Mouse (Mus musculus) kidney, embryonic 15.5 days (tissue): ENCODE results near the gene Sec31a. TPM values are rescaled to one million over a fixed set of nuclear protein-coding genes. Genes with fewer than 3 reads are reported as not detected.

Source experiments
- ATAC-seq: fragments of 200-750 bp; cut with Nextera tagmentation; replicated peaks from 2 replicates; pipeline ENCODE4 v1.8.0; 2017; ENCODE audit warnings: moderate TSS enrichment; ENCODE audit not compliant: low FRiP score
- H3K27ac ChIP-seq: fragments of 300-500 bp; sonication (generic); 2 replicates; pipeline ENCODE4 v1.5.1; 2015; ENCODE audit warnings: mild to moderate bottlenecking, inconsistent platforms
- H3K27me3 ChIP-seq: fragments of 300-500 bp; sonication (generic); 2 replicates; pipeline ENCODE4 v1.6.1; 2015; ENCODE audit warnings: inconsistent platforms
- H3K36me3 ChIP-seq: fragments of 300-500 bp; sonication (generic); 2 replicates; pipeline ENCODE4 v1.6.1; 2015; ENCODE audit warnings: inconsistent platforms
- H3K4me1 ChIP-seq: fragments of 300-500 bp; sonication (generic); 2 replicates; pipeline ENCODE4 v1.6.1; 2015; ENCODE audit warnings: inconsistent platforms
- H3K4me2 ChIP-seq: fragments of 300-500 bp; sonication (generic); 2 replicates; pipeline ENCODE4 v1.6.1; 2015; ENCODE audit warnings: moderate library complexity, mild to moderate bottlenecking, inconsistent platforms
- H3K4me3 ChIP-seq: fragments of 300-500 bp; sonication (generic); replicated peaks from 2 replicates; pipeline ENCODE4 v1.5.1; 2015; ENCODE audit warnings: mild to moderate bottlenecking, inconsistent platforms
- H3K9ac ChIP-seq: fragments of 300-500 bp; sonication (generic); 2 replicates; pipeline ENCODE4 v1.6.1; 2015; ENCODE audit warnings: mild to moderate bottlenecking, inconsistent platforms
- H3K9me3 ChIP-seq: fragments of 300-500 bp; sonication (generic); replicated peaks from 2 replicates; pipeline ENCODE4 v1.6.1; 2016; ENCODE audit warnings: inconsistent platforms
- WGBS: fragments of 180-500 bp; shearing (Covaris S2); methylation state at CpG from one replicate; pipeline ENCODE4 v1.1.7; 2015; ENCODE audit warnings: mixed read lengths; 5-methylcytosine and 5-hydroxymethylcytosine counted together
- polyA plus RNA-seq: library from polyadenylated mRNA; unstranded; fragments of >200 nt; fragmentation: Nextera tagmentation; extraction: Ambion mirVana; gene quantifications from 2 replicates; pipeline ENCODE4 v1.2.1, GENCODE M21; 2015

Gene Sec31a
- polyA plus RNA-seq: 158 and 174 TPM in 2 replicates

DNA sequence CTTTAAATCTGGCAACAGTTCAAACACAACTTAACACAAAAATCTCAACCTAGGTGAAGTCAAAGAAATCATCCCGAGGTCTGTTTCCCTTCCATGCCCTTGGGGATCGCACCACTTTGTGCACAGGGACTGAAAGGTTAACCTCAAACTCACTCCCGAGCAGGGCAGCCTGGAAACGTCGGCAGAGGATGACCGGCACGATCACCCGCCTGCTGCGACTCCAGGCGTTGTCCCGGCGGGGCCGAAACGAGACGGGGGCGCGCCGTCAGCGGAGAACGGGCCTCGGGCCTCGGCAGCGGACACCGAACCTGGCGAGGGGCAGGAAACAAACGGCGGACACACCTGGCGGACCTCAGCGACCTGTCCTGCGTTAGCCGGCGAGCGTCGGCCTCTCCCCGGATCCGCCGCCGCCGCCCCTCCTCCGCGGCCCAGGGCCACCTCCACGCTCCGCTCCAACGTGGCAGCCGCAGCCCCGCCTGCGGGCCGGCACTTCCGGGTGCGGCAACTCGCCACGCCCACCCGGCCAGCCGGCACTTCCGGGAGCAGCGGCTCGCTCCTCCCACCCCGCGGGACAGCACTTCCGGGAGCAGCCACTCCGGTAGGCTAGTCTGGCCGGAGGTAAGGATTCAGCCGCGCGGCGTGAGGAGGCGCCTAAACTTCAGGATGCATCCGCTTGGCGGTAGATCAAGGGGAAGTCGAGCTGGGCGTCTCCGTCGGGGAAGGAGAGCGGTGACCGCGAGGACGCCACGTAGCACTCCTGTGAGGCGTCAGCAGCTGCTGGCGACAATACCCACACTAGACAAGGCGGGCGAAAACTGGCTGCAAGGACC, at the start of gene Sec31a:
Sec31a (minus strand) TSS at position 474 of the 830 bp plus-strand sequence.
- WGBS: under 1% methylated on average over 79 of the region's 82 CpGs
- H3K4me1 ChIP-seq: peaks cover 29% of the 10 kb centered on the region
- no peaks in the 10 kb centered on the region for H3K27me3 ChIP-seq
- H3K36me3 ChIP-seq: peaks cover 32% of the 10 kb centered on the region
- peak within 1 kb of the TSS; percentile 96 for H3K4me3 ChIP-seq
- peak within 1 kb of the TSS; percentile 95 for H3K27ac ChIP-seq
- no peaks in the 10 kb centered on the region for H3K9me3 ChIP-seq
- H3K9ac ChIP-seq: peak within 1 kb of the TSS; percentile 83
- H3K4me2 ChIP-seq: peak within 1 kb of the TSS; percentile 68
- ATAC-seq: peak; percentile 98

DNA sequence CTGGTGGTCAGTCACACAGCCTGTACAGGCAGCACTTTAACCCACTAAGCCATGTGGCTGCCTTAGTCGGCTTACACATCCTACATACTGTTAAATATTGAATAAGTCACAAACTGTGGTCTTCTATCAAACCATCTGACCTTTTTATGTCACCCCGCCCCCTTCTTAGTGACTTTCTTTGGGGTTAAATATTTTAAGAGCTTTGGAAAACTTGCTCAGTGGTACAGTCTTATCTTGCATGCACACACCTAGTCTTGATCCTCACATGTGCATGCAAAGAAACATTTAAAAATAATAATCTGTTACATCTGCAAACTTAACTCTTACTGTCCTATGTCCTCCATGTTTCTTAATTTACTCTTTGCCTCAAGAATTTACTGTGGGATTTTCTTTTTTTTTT, 46.3 kb upstream of the Sec31a start:
- Histone ChIP-seq H3K27ac (no peak overlapping the region), H3K4me3 (no peak overlapping the region), H3K9ac (no peak overlapping the region), H3K36me3 (peaks cover 69% of the 10 kb centered on the region), H3K9me3 (no peaks in the 10 kb centered on the region), H3K4me2 (no peak overlapping the region), H3K27me3 (no peaks in the 10 kb centered on the region), H3K4me1 (no peaks in the 10 kb centered on the region)
- no peak for ATAC-seq
- WGBS: 92% methylated on average over 2 of the region's 2 CpGs

DNA sequence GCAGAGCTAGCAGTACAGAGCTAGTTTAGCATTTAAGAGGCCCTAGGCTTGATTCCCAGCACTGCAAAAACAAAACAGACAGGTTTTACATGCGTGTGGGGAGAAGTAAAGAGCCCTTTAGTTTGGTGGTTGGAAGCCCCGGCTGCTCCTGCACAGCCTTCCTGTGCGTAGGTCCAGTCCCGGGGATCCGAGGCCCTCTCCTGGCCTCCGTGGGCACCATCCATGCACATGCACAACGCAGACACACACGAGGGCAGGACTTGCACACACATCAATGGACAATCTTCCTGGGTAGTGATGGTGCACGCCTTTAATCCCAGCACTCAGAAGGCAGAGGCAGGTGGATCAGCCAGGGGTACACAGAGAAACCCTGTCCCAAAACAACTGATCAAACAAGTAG, 45.5 kb upstream of the Sec31a start:
- Histone ChIP-seq H3K27ac (no peak overlapping the region), H3K4me2 (no peak overlapping the region), H3K9me3 (no peaks in the 10 kb centered on the region), H3K36me3 (peaks cover 74% of the 10 kb centered on the region), H3K4me1 (no peaks in the 10 kb centered on the region), H3K27me3 (no peaks in the 10 kb centered on the region), H3K9ac (no peak overlapping the region), H3K4me3 (no peak overlapping the region)
- ATAC-seq: no peak
- WGBS: 96% methylated on average over 9 of the region's 9 CpGs

DNA sequence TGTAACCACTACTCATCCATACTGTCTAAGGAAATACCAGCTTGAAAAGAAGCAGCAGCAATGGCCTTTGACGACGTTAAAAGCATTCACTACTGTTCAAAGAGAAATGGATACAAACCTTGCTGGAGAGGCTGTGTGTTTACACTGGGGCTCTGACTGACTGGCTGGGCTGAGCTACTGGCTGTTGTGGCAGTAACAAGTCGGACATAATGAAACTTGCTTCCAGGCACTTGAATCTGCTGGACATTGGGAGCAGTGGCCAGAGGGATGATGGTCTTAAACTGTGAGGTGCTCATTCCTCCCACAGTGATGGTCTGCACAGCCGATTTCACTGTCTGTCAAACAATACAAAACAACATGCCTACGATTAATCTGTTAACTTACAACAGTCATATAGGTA, 43.4 kb upstream of the Sec31a start:
- Histone ChIP-seq H3K4me1 (no peaks in the 10 kb centered on the region), H3K9ac (no peak overlapping the region), H3K9me3 (no peaks in the 10 kb centered on the region), H3K36me3 (peaks cover 75% of the 10 kb centered on the region), H3K4me3 (no peak overlapping the region), H3K4me2 (no peak overlapping the region), H3K27me3 (no peaks in the 10 kb centered on the region), H3K27ac (no peak overlapping the region)
- WGBS: 94% methylated on average over 5 of the region's 5 CpGs
- no peak for ATAC-seq

DNA sequence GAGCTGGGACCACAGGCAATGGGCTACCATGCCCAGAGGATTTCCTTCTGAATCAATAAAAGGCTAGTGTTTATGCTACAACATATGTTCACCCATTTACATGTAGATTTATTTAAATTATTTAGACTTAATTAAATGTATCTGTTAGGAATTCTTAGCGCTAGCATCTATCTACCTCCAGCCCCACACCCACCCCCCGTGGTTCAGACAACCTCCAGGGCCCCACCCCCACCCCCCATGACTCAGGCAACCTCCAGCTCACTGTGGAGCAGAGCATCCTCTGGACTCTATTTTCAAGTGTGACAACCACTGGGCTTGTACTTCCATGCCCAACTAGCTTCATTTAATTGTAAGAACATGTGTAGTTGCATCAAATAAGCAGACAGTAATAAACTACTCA, 35.8 kb upstream of the Sec31a start:
- no peak overlapping the region for H3K27ac ChIP-seq
- ATAC-seq: no peak
- H3K4me3 ChIP-seq: no peak overlapping the region
- no peaks in the 10 kb centered on the region for H3K27me3 ChIP-seq
- no peak overlapping the region for H3K4me2 ChIP-seq
- H3K4me1 ChIP-seq: no peaks in the 10 kb centered on the region
- no peaks in the 10 kb centered on the region for H3K9me3 ChIP-seq
- no peak overlapping the region for H3K9ac ChIP-seq
- H3K36me3 ChIP-seq: peaks cover 93% of the 10 kb centered on the region
- 84% methylated on average over 2 of the region's 2 CpGs for WGBS

DNA sequence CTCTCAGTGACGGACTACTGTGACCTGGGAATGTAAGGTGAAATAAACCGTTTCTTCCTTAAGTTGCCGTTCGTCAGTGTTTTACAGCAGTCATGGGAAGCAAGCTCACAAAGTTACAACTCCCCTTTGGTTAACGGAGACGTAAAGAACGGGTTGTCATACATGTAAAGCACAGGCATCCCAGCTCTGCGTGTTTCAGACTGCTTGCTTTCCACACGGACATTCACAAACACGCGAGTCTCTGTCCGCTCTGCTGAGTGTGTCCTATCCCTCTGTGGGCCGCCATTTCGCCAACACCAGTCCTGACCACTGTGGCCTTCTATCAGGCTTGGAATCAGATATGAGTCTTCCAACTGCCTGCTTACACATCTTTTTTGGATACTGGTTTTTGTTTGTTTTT, 22.8 kb upstream of the Sec31a start:
- no peak overlapping the region for H3K4me3 ChIP-seq
- H3K9ac ChIP-seq: no peak overlapping the region
- no peak overlapping the region for H3K27ac ChIP-seq
- H3K4me1 ChIP-seq: no peaks in the 10 kb centered on the region
- ATAC-seq: no peak
- WGBS: 91% methylated on average over 14 of the region's 14 CpGs
- no peaks in the 10 kb centered on the region for H3K9me3 ChIP-seq
- no peaks in the 10 kb centered on the region for H3K27me3 ChIP-seq
- H3K4me2 ChIP-seq: no peak overlapping the region
- H3K36me3 ChIP-seq: peaks cover 27% of the 10 kb centered on the region

DNA sequence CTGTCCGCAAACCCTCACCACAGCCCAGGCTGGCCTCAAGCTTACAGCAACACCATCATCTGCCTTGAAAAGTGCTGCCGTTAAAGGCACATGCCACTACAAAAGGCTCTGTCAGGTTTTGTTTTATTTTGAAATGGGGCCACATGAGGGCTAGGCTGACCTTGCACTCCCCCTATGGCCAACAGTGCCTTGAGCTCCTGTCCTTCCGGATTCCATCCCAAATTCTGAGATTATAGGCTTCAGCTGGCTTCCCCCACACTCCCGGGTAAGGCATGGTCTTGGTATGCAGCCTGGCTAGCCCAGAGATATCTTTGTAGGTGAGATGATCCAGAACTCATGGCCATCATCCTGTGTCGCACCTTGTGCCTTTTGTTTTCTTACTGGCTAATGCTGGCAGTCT, 21.9 kb upstream of the Sec31a start:
- no peak for ATAC-seq
- H3K4me1 ChIP-seq: no peaks in the 10 kb centered on the region
- no peaks in the 10 kb centered on the region for H3K9me3 ChIP-seq
- no peak overlapping the region for H3K9ac ChIP-seq
- H3K36me3 ChIP-seq: peaks cover 27% of the 10 kb centered on the region
- 92% methylated on average over 5 of the region's 5 CpGs for WGBS
- H3K27me3 ChIP-seq: no peaks in the 10 kb centered on the region
- H3K27ac ChIP-seq: no peak overlapping the region
- no peak overlapping the region for H3K4me3 ChIP-seq
- no peak overlapping the region for H3K4me2 ChIP-seq

DNA sequence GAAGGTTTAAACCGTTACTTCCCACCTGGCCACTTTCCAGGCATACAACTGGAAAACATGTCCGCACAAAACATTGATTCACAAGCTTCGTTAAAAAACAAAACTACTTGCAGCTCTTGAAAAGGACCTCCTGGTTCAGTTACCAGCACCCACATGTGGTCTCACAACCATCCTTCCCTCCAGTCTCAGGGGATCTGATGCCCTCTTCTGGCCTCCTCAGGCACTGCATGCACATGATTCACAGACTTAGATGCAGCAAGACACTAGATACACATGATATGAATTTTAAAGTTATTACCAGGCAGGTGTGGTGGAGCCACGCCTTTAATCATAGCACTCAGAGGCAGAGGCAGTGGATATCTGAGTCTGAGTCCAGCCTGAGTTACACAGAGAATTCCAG, 21.1 kb upstream of the Sec31a start:
- H3K9me3 ChIP-seq: no peaks in the 10 kb centered on the region
- H3K36me3 ChIP-seq: peaks cover 27% of the 10 kb centered on the region
- H3K4me3 ChIP-seq: no peak overlapping the region
- ATAC-seq: no peak
- H3K4me1 ChIP-seq: no peaks in the 10 kb centered on the region
- no peak overlapping the region for H3K27ac ChIP-seq
- no peak overlapping the region for H3K9ac ChIP-seq
- no peaks in the 10 kb centered on the region for H3K27me3 ChIP-seq
- 97% methylated on average over 4 of the region's 4 CpGs for WGBS
- H3K4me2 ChIP-seq: no peak overlapping the region

DNA sequence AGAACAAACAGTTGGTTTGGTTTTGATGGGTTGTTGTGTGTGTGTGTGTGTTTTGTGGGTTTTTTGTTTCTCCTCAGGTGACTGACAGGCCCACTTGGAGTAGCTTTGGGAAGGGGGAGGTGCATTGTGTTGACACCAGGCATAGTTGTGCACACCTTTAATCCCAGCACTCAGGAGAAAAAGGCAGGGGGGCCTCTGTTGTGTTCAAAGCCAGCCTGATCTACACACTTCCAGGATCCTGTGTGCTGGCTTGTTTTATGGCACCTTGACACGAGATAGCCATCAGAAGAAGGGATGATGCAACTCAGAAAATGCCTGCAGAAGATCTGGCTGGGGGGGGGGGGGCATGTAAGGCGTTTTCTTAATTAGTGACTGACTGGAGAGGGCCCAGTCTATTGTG, 14.9 kb upstream of the Sec31a start:
- Histone ChIP-seq H3K27me3 (no peaks in the 10 kb centered on the region), H3K9ac (no peak overlapping the region), H3K4me3 (no peak overlapping the region), H3K9me3 (no peaks in the 10 kb centered on the region), H3K36me3 (peaks cover 24% of the 10 kb centered on the region), H3K4me2 (0 out of 2 replicates have a peak overlapping the region, but pooled peaks have one; percentile 81), H3K4me1 (peaks cover 35% of the 10 kb centered on the region), H3K27ac (no peak overlapping the region)
- ATAC-seq: no peak
- 50% methylated on average over 2 of the region's 2 CpGs for WGBS

DNA sequence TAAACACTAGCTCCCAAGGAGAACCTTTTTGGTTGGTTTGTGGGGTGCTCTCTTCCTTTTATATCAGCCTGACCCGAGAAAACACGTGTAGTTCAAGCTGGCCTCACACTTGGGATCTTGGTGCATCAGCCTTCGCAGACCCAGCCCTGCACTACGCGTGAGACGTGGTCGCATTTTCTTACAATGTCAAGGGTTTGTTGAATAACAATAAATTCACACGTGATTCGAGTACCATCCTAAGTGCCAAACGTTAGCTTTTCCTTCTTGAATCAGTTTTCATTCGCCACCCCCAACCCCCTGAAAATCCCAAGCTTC, 14.0 kb upstream of the Sec31a start:
- 1% methylated on average over 11 of the region's 11 CpGs for WGBS

DNA sequence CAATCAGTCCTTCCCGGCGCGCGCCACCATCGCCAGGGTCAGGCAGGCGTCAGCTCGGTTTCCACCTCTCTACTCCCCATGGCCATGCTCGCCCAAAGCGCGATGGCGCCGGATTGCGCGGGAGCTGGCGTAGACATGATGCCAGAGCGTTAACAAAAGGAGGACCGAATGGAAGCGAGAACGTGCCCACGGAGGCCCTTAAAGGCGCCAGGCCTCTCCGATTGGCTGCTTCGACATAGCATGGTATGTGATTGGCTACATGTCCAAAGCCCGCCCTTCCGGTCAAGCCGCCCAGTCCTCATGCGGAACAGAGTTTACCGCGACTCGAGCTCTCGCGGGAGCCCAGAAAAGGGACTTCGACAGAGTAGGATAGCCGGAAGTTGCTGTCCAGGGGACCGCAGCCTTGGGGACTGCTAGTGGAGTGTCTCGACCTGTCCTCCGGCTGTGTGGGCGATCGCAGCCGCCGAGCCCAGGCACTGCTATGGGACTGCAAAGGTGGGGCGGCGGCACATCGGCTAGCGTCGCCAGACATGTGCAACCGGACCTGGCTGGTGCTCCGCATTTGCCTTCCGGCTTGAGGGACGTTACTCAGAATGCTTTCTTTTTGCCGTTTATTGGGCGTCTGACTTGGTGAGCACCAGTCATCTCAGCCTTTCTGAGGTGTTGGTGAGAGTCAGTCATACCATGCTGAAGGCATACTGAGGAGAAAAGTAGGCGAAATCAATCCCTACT, 13.5 kb upstream of the Sec31a start:
- Histone ChIP-seq H3K4me1 (peaks cover 49% of the 10 kb centered on the region), H3K36me3 (peaks cover 38% of the 10 kb centered on the region), H3K4me2 (peak overlapping the region; percentile 81), H3K27ac (peak overlapping the region; percentile 93), H3K9me3 (no peaks in the 10 kb centered on the region), H3K4me3 (peak overlapping the region; percentile 66), H3K9ac (peak overlapping the region; percentile 90), H3K27me3 (no peaks in the 10 kb centered on the region)
- under 1% methylated on average over 53 of the region's 53 CpGs for WGBS
- ATAC-seq: peak; percentile 100

More for the DNA sequence above, 14.0 kb upstream of the Sec31a start:
- H3K4me3 ChIP-seq: peak overlapping the region; percentile 66
- peak overlapping the region; percentile 81 for H3K4me2 ChIP-seq
- H3K36me3 ChIP-seq: peaks cover 33% of the 10 kb centered on the region
- peak overlapping the region; percentile 93 for H3K27ac ChIP-seq
- peaks cover 44% of the 10 kb centered on the region for H3K4me1 ChIP-seq
- no peaks in the 10 kb centered on the region for H3K9me3 ChIP-seq
- peak overlapping the region; percentile 85 for H3K9ac ChIP-seq
- no peak; the same call in 1 of the 2 replicates for ATAC-seq
- no peaks in the 10 kb centered on the region for H3K27me3 ChIP-seq

DNA sequence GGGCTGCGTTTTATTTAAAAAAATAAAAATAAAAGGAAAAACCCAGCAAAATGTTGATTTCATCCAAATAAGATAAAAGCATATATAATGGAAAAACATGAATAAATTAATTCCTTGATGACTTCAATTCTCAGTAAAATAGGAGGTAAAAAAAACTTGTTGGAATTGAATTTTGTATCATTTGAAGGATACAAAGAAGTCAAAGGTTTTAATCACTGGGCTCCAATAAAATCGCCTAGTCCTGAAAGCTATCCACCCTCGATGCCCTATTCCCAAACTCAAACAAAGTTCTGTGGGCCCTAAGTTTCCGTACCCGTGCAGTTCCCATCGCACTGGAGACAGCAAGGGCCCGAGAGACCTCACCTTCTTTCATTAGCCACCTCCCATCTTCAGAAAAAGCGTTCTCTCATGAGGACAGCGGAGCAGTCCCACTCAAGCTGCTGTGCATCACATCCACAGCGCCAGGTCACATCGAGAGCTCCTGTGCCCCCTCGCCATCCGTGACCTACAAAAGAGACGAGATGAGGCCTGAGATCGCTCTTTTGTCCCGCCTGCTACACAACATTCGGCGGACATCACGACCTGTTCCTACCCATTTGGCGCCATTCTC, 12.8 kb upstream of the Sec31a start:
- under 1% methylated on average over 20 of the region's 20 CpGs for WGBS
- peaks cover 56% of the 10 kb centered on the region for H3K4me1 ChIP-seq
- peak overlapping the region; percentile 81 for H3K4me2 ChIP-seq
- peak overlapping the region; percentile 66 for H3K4me3 ChIP-seq
- peak; percentile 54 for ATAC-seq
- H3K36me3 ChIP-seq: peaks cover 45% of the 10 kb centered on the region
- peak overlapping the region; percentile 90 for H3K9ac ChIP-seq
- H3K9me3 ChIP-seq: no peaks in the 10 kb centered on the region
- H3K27ac ChIP-seq: peak overlapping the region; percentile 93
- H3K27me3 ChIP-seq: no peaks in the 10 kb centered on the region
